Mouse (Mus musculus): Measurements from ENCODE around the gene Islr2. TPM values are rescaled to one million over a fixed set of nuclear protein-coding genes. Genes with fewer than 3 reads are reported as not detected.

The Islr2 gene
- polyA plus RNA-seq, 1 experiment from 2014 or later: not detected

- Histone ChIP-seq H3K27ac (replicated peaks in 1 of 2; ENCODE audit: control insufficient read depth in 1 of 2, insufficient read depth in 1 of 2, low read depth in 2 of 2, low read length in 2 of 2) (no peak overlapping the region), H3K36me3 (ENCODE audit: control insufficient read depth, insufficient read depth, low read length) (no peaks in the 10 kb centered on the region), H3K4me1 (ENCODE audit: control insufficient read depth in 2 of 2, insufficient read depth in 2 of 2, low read length in 2 of 2) (peaks cover 13 to 35% of the 10 kb centered on the region in 2 experiments; a peak in 3 of 4 replicates), H3K27me3 (ENCODE audit: control insufficient read depth, insufficient read depth, low read length) (peaks cover 96% of the 10 kb centered on the region), H3K9me3 (ENCODE audit: control insufficient read depth, low read length) (no peaks in the 10 kb centered on the region), H3K9ac (ENCODE audit: low read length) (no peak overlapping the region), H3K4me2 (ENCODE audit: low read length) (peak overlapping the region; percentile 50), H3K4me3 (ENCODE audit: control insufficient read depth in 1 of 2, insufficient read depth in 1 of 2, low read depth in 1 of 2, low read length in 2 of 2) (peak overlapping the region in 1 of 2 experiments; percentile 28; a peak in 2 of 4 replicates)
- no peak for ATAC-seq (ENCODE audit: insufficient number of reproducible peaks, insufficient read depth, low FRiP score, low read depth)
- 4% methylated on average over 34 of the region's 38 CpGs for WGBS
Observed at GRCm38 (mm10) chr9:58198801-58199371, 5.2 kb downstream of the Islr2 start.

GRCm38 (mm10) chr9:58197781-58198701 lies 6.1 kb downstream of the Islr2 start:
- H3K4me3 ChIP-seq (ENCODE audit: control insufficient read depth in 1 of 2, insufficient read depth in 1 of 2, low read depth in 1 of 2, low read length in 2 of 2): peak overlapping the region; percentile 21 to 28
- peaks cover 12 to 30% of the 10 kb centered on the region in 2 experiments; a peak in 3 of 4 replicates for H3K4me1 ChIP-seq (ENCODE audit: control insufficient read depth in 2 of 2, insufficient read depth in 2 of 2, low read length in 2 of 2)
- H3K27ac ChIP-seq (replicated peaks in 1 of 2; ENCODE audit: control insufficient read depth in 1 of 2, insufficient read depth in 1 of 2, low read depth in 2 of 2, low read length in 2 of 2): no peak overlapping the region
- WGBS: under 1% methylated on average over 58 of the region's 58 CpGs
- H3K9ac ChIP-seq (ENCODE audit: low read length): no peak overlapping the region
- ATAC-seq (ENCODE audit: insufficient number of reproducible peaks, insufficient read depth, low FRiP score, low read depth): no peak
- H3K9me3 ChIP-seq (ENCODE audit: control insufficient read depth, low read length): no peaks in the 10 kb centered on the region
- peaks cover 96% of the 10 kb centered on the region for H3K27me3 ChIP-seq (ENCODE audit: control insufficient read depth, insufficient read depth, low read length)
- no peaks in the 10 kb centered on the region for H3K36me3 ChIP-seq (ENCODE audit: control insufficient read depth, insufficient read depth, low read length)
- H3K4me2 ChIP-seq (ENCODE audit: low read length): peak overlapping the region; percentile 50

GRCm38 (mm10) chr9:58196610-58197567 lies 7.2 kb downstream of the Islr2 start:
- Histone ChIP-seq H3K9me3 (ENCODE audit: control insufficient read depth, low read length) (no peaks in the 10 kb centered on the region), H3K27ac (replicated peaks in 1 of 2; ENCODE audit: control insufficient read depth in 1 of 2, insufficient read depth in 1 of 2, low read depth in 2 of 2, low read length in 2 of 2) (no peak overlapping the region), H3K9ac (ENCODE audit: low read length) (no peak overlapping the region), H3K4me1 (ENCODE audit: control insufficient read depth in 2 of 2, insufficient read depth in 2 of 2, low read length in 2 of 2) (peaks cover 12 to 30% of the 10 kb centered on the region in 2 experiments; a peak in 3 of 4 replicates), H3K4me3 (ENCODE audit: control insufficient read depth in 1 of 2, insufficient read depth in 1 of 2, low read depth in 1 of 2, low read length in 2 of 2) (peak overlapping the region; percentile 4 to 28; a peak in 3 of 4 replicates), H3K4me2 (ENCODE audit: low read length) (peak overlapping the region; percentile 50), H3K27me3 (ENCODE audit: control insufficient read depth, insufficient read depth, low read length) (peaks cover 87% of the 10 kb centered on the region), H3K36me3 (ENCODE audit: control insufficient read depth, insufficient read depth, low read length) (no peaks in the 10 kb centered on the region)
- ATAC-seq (ENCODE audit: insufficient number of reproducible peaks, insufficient read depth, low FRiP score, low read depth): no peak
- WGBS: 4% methylated on average over 46 of the region's 46 CpGs

- Histone ChIP-seq H3K4me3 (ENCODE audit: control insufficient read depth in 1 of 2, insufficient read depth in 1 of 2, low read depth in 1 of 2, low read length in 2 of 2) (peak overlapping the region in 1 of 2 experiments; percentile 22; a peak in 2 of 4 replicates), H3K4me2 (ENCODE audit: low read length) (peak overlapping the region; percentile 50), H3K27me3 (ENCODE audit: control insufficient read depth, insufficient read depth, low read length) (peaks cover 82% of the 10 kb centered on the region), H3K9ac (ENCODE audit: low read length) (no peak overlapping the region), H3K9me3 (ENCODE audit: control insufficient read depth, low read length) (no peaks in the 10 kb centered on the region), H3K36me3 (ENCODE audit: control insufficient read depth, insufficient read depth, low read length) (no peaks in the 10 kb centered on the region), H3K4me1 (ENCODE audit: control insufficient read depth in 2 of 2, insufficient read depth in 2 of 2, low read length in 2 of 2) (peaks cover 12 to 30% of the 10 kb centered on the region in 2 experiments; a peak in 3 of 4 replicates), H3K27ac (replicated peaks in 1 of 2; ENCODE audit: control insufficient read depth in 1 of 2, insufficient read depth in 1 of 2, low read depth in 2 of 2, low read length in 2 of 2) (no peak overlapping the region)
- WGBS: 7% methylated on average over 14 of the region's 14 CpGs
- no peak for ATAC-seq (ENCODE audit: insufficient number of reproducible peaks, insufficient read depth, low FRiP score, low read depth)
Observed at GRCm38 (mm10) chr9:58196141-58196540, 8.0 kb downstream of the Islr2 start.

- Histone ChIP-seq H3K4me3 (ENCODE audit: control insufficient read depth in 1 of 2, insufficient read depth in 1 of 2, low read depth in 1 of 2, low read length in 2 of 2) (no peak overlapping the region), H3K4me2 (ENCODE audit: low read length) (no peak overlapping the region), H3K27me3 (ENCODE audit: control insufficient read depth, insufficient read depth, low read length) (peaks cover 78% of the 10 kb centered on the region), H3K9me3 (ENCODE audit: control insufficient read depth, low read length) (no peaks in the 10 kb centered on the region), H3K27ac (replicated peaks in 1 of 2; ENCODE audit: control insufficient read depth in 1 of 2, insufficient read depth in 1 of 2, low read depth in 2 of 2, low read length in 2 of 2) (no peak overlapping the region), H3K9ac (ENCODE audit: low read length) (no peak overlapping the region), H3K36me3 (ENCODE audit: control insufficient read depth, insufficient read depth, low read length) (no peaks in the 10 kb centered on the region), H3K4me1 (ENCODE audit: control insufficient read depth in 2 of 2, insufficient read depth in 2 of 2, low read length in 2 of 2) (peaks cover 12 to 30% of the 10 kb centered on the region in 2 experiments; a peak in 3 of 4 replicates)
- WGBS: 20% methylated on average over 1 of the region's 1 CpGs
- no peak for ATAC-seq (ENCODE audit: insufficient number of reproducible peaks, insufficient read depth, low FRiP score, low read depth)
Observed at GRCm38 (mm10) chr9:58195671-58196070, 8.4 kb downstream of the Islr2 start.

GRCm38 (mm10) chr9:58194222-58194621 lies 9.9 kb downstream of the Islr2 start:
- H3K36me3 ChIP-seq (ENCODE audit: control insufficient read depth, insufficient read depth, low read length): no peaks in the 10 kb centered on the region
- H3K4me3 ChIP-seq (ENCODE audit: control insufficient read depth in 1 of 2, insufficient read depth in 1 of 2, low read depth in 1 of 2, low read length in 2 of 2): no peak overlapping the region
- H3K4me2 ChIP-seq (ENCODE audit: low read length): no peak overlapping the region
- ATAC-seq (ENCODE audit: insufficient number of reproducible peaks, insufficient read depth, low FRiP score, low read depth): no peak
- H3K27me3 ChIP-seq (ENCODE audit: control insufficient read depth, insufficient read depth, low read length): peaks cover 64% of the 10 kb centered on the region
- H3K27ac ChIP-seq (replicated peaks in 1 of 2; ENCODE audit: control insufficient read depth in 1 of 2, insufficient read depth in 1 of 2, low read depth in 2 of 2, low read length in 2 of 2): no peak overlapping the region
- 56% methylated on average over 9 of the region's 9 CpGs for WGBS
- peaks cover 9 to 25% of the 10 kb centered on the region in 2 experiments; a peak in 3 of 4 replicates for H3K4me1 ChIP-seq (ENCODE audit: control insufficient read depth in 2 of 2, insufficient read depth in 2 of 2, low read length in 2 of 2)
- no peaks in the 10 kb centered on the region for H3K9me3 ChIP-seq (ENCODE audit: control insufficient read depth, low read length)
- no peak overlapping the region for H3K9ac ChIP-seq (ENCODE audit: low read length)

DNA sequence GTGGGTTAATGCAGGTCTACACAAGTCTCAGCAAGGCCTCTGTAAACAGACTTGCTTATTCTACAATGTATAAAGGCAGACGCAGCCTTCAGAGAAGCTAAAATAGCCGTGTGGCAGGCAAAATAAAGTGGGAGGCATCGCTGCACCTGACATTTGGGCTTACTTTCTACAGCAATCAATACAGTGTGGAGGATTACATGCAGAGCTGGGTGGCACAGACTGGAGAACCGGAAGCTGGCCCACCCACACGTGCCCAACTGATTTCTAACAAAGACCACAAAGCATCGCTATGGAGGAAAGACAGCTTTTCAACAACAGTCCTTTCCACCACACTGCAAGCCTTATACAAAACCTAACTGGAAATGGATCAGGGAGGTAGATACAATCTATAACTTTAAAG lies 19.7 kb downstream of the Islr2 start:
- no peak for ATAC-seq (ENCODE audit: insufficient number of reproducible peaks, insufficient read depth, low FRiP score, low read depth)
- Histone ChIP-seq H3K9me3 (ENCODE audit: control insufficient read depth, low read length) (no peaks in the 10 kb centered on the region), H3K4me3 (ENCODE audit: control insufficient read depth in 1 of 2, insufficient read depth in 1 of 2, low read depth in 1 of 2, low read length in 2 of 2) (no peak overlapping the region), H3K4me1 (ENCODE audit: control insufficient read depth in 2 of 2, insufficient read depth in 2 of 2, low read length in 2 of 2) (no peaks in the 10 kb centered on the region; a peak in 1 of 4 replicates), H3K27me3 (ENCODE audit: control insufficient read depth, insufficient read depth, low read length) (no peaks in the 10 kb centered on the region), H3K27ac (replicated peaks in 1 of 2; ENCODE audit: control insufficient read depth in 1 of 2, insufficient read depth in 1 of 2, low read depth in 2 of 2, low read length in 2 of 2) (no peak overlapping the region), H3K9ac (ENCODE audit: low read length) (no peak overlapping the region), H3K36me3 (ENCODE audit: control insufficient read depth, insufficient read depth, low read length) (no peaks in the 10 kb centered on the region), H3K4me2 (ENCODE audit: low read length) (no peak overlapping the region)
- 79% methylated on average over 6 of the region's 6 CpGs for WGBS

All from heart, embryonic 14.5 days (tissue).